Mouse (Mus musculus) liver, embryonic 14.5 days (tissue): ENCODE measurements around the gene Ddost. TPM values are rescaled to one million over a fixed set of nuclear protein-coding genes. Genes with fewer than 3 reads are reported as not detected.
A peak's percentile ranks its signal among the peaks of the same experiment; 100 is the strongest.

Source experiments
- ATAC-seq: fragments of 200-750 bp; cut with Nextera tagmentation; 2 replicates; pipeline ENCODE4 v1.8.0; 2017; ENCODE audit warnings: moderate number of reproducible peaks, mild to moderate bottlenecking, moderate library complexity; ENCODE audit not compliant: insufficient read depth
- DNase-seq, 3 experiments: peaks; one replicate each; pipeline ENCODE4 v3.0.0-alpha.2; 2012 to 2013; ENCODE audit warnings: low read depth in 3 of 3, low spot score in 3 of 3
- H3K27ac ChIP-seq: fragments of 300-500 bp; sonication (generic); 2 replicates; pipeline ENCODE4 v1.5.1; 2014; ENCODE audit warnings: moderate library complexity, mild to moderate bottlenecking, control low read depth, inconsistent platforms
- H3K27me3 ChIP-seq: fragments of 300-500 bp; sonication (generic); 2 replicates; pipeline ENCODE4 v1.6.1; 2014; ENCODE audit warnings: mild to moderate bottlenecking, low read length, moderate library complexity; ENCODE audit not compliant: control insufficient read depth, insufficient read depth
- H3K36me3 ChIP-seq: fragments of 300-500 bp; sonication (generic); replicated peaks from 2 replicates; pipeline ENCODE4 v1.6.1; 2014; ENCODE audit warnings: low read depth; ENCODE audit not compliant: control insufficient read depth, insufficient read depth
- H3K4me1 ChIP-seq, 2 experiments: fragments of 200-500 bp in 1 of 2; fragments of 300-500 bp in 1 of 2; sonication (generic) in 1 of 2; replicated peaks; 2 replicates each; pipeline ENCODE4 v1.6.1; 2012 to 2014; ENCODE audit warnings: antibody characterized with exemption in 1 of 2, inconsistent platforms in 1 of 2, low read length in 1 of 2; ENCODE audit not compliant: control insufficient read depth in 2 of 2, insufficient read depth in 2 of 2
- H3K4me2 ChIP-seq: fragments of 300-500 bp; sonication (generic); 2 replicates; pipeline ENCODE4 v1.6.1; 2014; ENCODE audit warnings: low read depth, mild to moderate bottlenecking, control low read depth, moderate library complexity
- H3K4me3 ChIP-seq, 2 experiments: fragments of 200-500 bp in 1 of 2; fragments of 300-500 bp in 1 of 2; sonication (generic) in 1 of 2; 2 replicates each; pipeline ENCODE4 v1.5.1; 2012 to 2014; ENCODE audit warnings: low read depth in 2 of 2, low read length in 2 of 2, mild to moderate bottlenecking in 2 of 2, control low read depth in 1 of 2, inconsistent platforms in 1 of 2, moderate library complexity in 1 of 2; ENCODE audit not compliant: insufficient read depth in 1 of 2
- H3K9ac ChIP-seq: fragments of 300-500 bp; sonication (generic); replicated peaks from 2 replicates; pipeline ENCODE4 v1.6.1; 2014; ENCODE audit warnings: mild to moderate bottlenecking, control low read depth, moderate library complexity
- H3K9me3 ChIP-seq: fragments of 300-500 bp; sonication (generic); 2 replicates; pipeline ENCODE4 v1.6.1; 2016; ENCODE audit warnings: low read length, mixed read lengths; ENCODE audit not compliant: control insufficient read depth
- CTCF ChIP-seq: IDR thresholded peaks from 2 replicates; pipeline ENCODE4 v1.5.1; 2016; ENCODE audit warnings: antibody characterized with exemption, low read depth, control low read depth
- EP300 ChIP-seq: IDR thresholded peaks from 2 replicates; pipeline ENCODE4 v1.6.1; 2016; ENCODE audit warnings: antibody characterized with exemption, low read depth
- WGBS: fragments of 180-500 bp; shearing (Covaris S2); extraction: QIAGEN DNeasy Blood & Tissue Kit; methylation state at CpG from one replicate; pipeline ENCODE4 v1.1.7; 2014; ENCODE audit not compliant: insufficient replicate concordance; 5-methylcytosine and 5-hydroxymethylcytosine counted together
- polyA plus RNA-seq, 2 experiments: library from polyadenylated mRNA; depleted of rRNA in 1 of 2; stranded (reverse) in 1 of 2; unstranded in 1 of 2; fragments of >200 nt; fragmentation: Nextera tagmentation in 1 of 2; extraction: Ambion mirVana in 1 of 2; gene quantifications; 2 replicates each; pipeline versions ENCODE4 v1.2.1 to v1.2.3; 2012 to 2014

The Ddost gene
- polyA plus RNA-seq, 2 experiments, result 91.7 to 135 TPM

- Histone ChIP-seq H3K9me3 (no peaks in the 10 kb centered on the region), H3K27ac (no peak overlapping the region), H3K9ac (no peak overlapping the region), H3K4me3 (no peak overlapping the region), H3K4me1 (peaks cover 4 to 17% of the 10 kb centered on the region in 2 experiments), H3K27me3 (no peaks in the 10 kb centered on the region), H3K36me3 (peaks cover 34% of the 10 kb centered on the region), H3K4me2 (no peak overlapping the region)
- DNase-seq (no peak), ATAC-seq (no peak)
- no peak for TF ChIP-seq CTCF
- no peak for TF ChIP-seq EP300
- WGBS, result 79% methylated on average over 12 of the region's 12 CpGs
Observed at GRCm38 (mm10) chr4:138307739-138308138, 3.2 kb downstream of the Ddost start.

DNA sequence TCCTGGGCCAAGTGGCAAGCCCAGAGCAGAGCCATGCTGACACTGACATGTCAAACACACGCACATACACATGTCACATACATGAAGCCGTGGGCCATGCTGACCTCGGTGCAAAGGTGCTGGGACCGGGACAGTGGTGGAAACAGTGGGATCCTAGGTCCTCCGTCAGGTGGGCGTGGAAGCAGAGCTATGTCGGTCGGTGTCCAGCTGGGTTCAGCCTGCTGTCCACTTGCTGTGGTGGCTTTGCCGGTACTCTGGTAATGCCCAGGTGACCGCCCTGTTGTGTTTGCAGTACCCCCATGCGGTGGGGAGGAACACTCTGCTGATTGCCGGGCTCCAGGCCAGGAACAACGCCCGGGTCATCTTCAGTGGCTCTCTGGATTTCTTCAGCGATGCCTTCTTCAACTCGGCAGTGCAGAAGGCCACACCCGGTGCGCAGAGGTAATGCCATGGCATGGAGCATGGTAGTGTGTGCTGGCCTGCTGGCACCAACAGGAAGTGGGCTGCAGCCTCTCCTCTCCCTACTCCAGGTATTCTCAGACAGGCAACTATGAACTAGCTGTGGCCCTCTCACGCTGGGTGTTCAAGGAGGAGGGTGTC lies 5.9 kb downstream of the Ddost start:
- Histone ChIP-seq H3K4me2 (no peak overlapping the region), H3K4me3 (no peak overlapping the region), H3K27ac (no peak overlapping the region), H3K4me1 (peaks cover 4 to 6% of the 10 kb centered on the region in 2 experiments), H3K9ac (no peak overlapping the region), H3K36me3 (peaks cover 40% of the 10 kb centered on the region), H3K27me3 (no peaks in the 10 kb centered on the region), H3K9me3 (no peaks in the 10 kb centered on the region)
- no peak for DNase-seq
- no peak for TF ChIP-seq EP300
- TF ChIP-seq CTCF, result no peak
- 91% methylated on average over 19 of the region's 19 CpGs for WGBS
- no peak for ATAC-seq

DNA sequence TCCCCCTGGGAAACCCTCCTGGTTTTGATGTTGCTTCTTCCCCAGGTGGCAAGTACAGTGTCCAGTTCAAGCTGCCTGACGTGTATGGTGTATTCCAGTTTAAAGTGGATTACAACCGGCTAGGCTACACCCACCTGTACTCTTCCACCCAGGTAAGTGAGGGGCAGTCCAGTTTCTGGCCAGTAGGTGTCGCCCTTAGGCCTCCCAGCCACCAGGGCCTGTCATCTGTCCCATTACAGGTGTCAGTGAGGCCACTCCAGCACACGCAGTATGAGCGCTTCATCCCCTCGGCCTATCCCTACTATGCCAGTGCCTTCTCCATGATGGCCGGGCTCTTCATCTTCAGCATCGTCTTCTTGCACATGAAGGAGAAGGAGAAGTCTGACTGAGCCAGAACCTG lies 7.1 kb downstream of the Ddost start:
- Histone ChIP-seq H3K27ac (no peak overlapping the region), H3K9me3 (no peaks in the 10 kb centered on the region), H3K27me3 (no peaks in the 10 kb centered on the region), H3K4me1 (no peaks in the 10 kb centered on the region), H3K4me3 (no peak overlapping the region), H3K9ac (no peak overlapping the region), H3K36me3 (peaks cover 39% of the 10 kb centered on the region), H3K4me2 (no peak overlapping the region)
- DNase-seq, result no peak
- ATAC-seq, result peak; percentile 21; the same call in 1 of the 2 replicates
- TF ChIP-seq EP300 (no peak), CTCF (peak; percentile 95)
- 62% methylated on average over 8 of the region's 8 CpGs for WGBS

DNA sequence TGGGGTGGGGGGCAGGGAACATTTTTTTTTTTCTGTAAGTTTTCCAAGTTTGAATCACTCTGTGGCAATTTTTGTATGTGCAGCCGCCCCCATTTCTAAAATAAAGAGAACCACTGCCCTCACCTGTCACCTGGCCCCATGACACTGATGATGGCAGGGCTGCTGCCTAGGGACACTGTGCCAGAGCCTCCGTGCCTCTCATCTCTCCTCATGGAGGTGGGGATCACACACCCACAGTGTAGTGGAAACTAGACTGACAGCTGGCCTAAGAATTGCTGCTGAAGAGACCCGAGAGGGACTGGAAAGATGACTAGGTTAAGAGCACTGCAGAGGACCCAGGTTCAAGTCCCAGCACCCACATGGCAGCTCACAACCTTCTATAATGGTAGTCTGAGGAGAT lies 7.6 kb downstream of the Ddost start:
- TF ChIP-seq EP300, result no peak
- no peak for TF ChIP-seq CTCF
- H3K4me1 ChIP-seq, result no peaks in the 10 kb centered on the region
- ATAC-seq (no peak), DNase-seq (no peak)
- no peak overlapping the region for H3K27ac ChIP-seq
- 83% methylated on average over 3 of the region's 3 CpGs for WGBS
- no peaks in the 10 kb centered on the region for H3K9me3 ChIP-seq
- no peaks in the 10 kb centered on the region for H3K27me3 ChIP-seq
- H3K36me3 ChIP-seq, result peaks cover 38% of the 10 kb centered on the region
- no peak overlapping the region for H3K4me3 ChIP-seq
- no peak overlapping the region for H3K4me2 ChIP-seq
- H3K9ac ChIP-seq, result no peak overlapping the region

DNA sequence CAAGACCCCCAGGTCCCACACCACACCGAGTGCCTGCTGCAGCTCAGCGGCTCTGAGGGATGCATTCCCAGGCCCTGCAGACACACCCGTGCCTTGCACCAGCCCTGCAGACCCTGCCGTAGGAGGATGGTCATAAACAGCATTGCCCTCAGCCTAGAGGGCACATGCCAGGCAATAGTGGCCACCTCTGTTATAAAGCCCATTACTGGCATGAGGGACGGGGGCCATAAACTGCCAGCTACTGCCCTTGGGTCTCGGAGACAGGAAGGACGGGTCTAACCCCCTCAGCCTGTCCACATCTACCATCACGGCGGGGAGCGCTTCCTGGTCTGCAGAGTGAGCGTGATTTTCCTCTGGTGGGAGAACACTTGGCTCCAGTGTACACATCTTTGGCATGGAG lies 8.5 kb downstream of the Ddost start:
- no peak overlapping the region for H3K4me3 ChIP-seq

More for the DNA sequence above, 8.5 kb downstream of the Ddost start:
- 79% methylated on average over 11 of the region's 11 CpGs for WGBS
- Histone ChIP-seq H3K9me3 (no peaks in the 10 kb centered on the region), H3K9ac (no peak overlapping the region), H3K4me1 (no peaks in the 10 kb centered on the region), H3K36me3 (peaks cover 32% of the 10 kb centered on the region), H3K27ac (no peak overlapping the region), H3K4me2 (no peak overlapping the region), H3K27me3 (no peaks in the 10 kb centered on the region)
- TF ChIP-seq CTCF (no peak), EP300 (no peak)
- ATAC-seq (no peak), DNase-seq (no peak)
